Mouse (Mus musculus) lung, adult 18-20 months (tissue): ENCODE results near the gene Klf3.

Source experiments
- DNase-seq, 2 experiments: peaks; one replicate each; pipeline ENCODE4 v3.0.0; 2022; ENCODE audit warnings: mixed read lengths in 2 of 2

Klf3 gene

DNA sequence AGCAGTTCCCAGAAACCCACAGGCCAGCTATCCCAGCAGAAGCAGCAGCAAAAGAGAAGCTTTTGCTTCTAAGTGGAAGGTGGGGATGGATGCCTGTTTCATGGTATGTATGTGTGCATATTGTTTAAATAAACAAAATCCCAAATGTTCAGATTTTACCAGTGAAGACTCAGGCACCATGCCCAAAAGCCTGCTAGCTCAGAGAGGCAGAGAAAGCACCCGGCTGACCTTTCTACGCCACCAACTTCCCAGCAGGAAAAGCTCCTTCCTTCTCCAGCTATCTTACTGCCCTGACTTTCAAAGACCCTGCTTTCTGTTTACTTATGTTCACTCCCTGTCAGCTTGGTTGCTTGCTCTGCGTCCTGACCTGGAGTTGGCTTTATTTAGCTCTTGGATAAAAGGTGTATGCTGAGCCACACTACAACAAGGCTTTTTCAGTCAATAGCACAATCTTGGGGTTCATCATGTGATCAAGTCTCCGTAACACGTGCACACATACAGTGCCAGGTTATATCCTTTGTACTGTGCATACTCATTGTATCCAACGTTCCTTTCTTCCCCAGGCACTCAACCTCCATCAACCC lies 35.9 kb downstream of the Klf3 start:
- no peak for DNase-seq

DNA sequence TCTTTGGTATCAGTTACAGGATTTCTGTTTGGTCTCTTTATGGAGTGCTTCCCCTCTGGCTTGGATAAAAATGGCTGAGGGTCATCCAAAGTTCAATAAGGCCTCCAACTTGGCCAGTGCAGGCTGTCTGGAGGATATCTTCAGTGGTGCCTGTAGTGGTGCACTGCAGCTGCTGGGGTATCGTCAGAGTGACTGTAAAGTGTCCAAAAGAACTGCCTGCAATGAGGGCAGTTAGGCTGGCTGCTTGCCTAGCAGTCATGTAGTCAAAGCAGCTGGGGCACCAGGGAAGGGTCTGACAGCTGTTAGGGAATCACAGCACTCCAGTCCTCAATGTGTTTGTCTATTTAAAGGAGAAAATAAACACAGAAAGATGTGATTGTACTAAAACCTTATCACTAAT lies 36.9 kb downstream of the Klf3 start:
- no peak for DNase-seq

GRCm38 (mm10) chr5:64844622-64845021 lies 41.4 kb downstream of the Klf3 start:
- DNase-seq, result no peak

- no peak for DNase-seq
Observed at GRCm38 (mm10) chr5:64847305-64847704, 44.1 kb downstream of the Klf3 start.

DNA sequence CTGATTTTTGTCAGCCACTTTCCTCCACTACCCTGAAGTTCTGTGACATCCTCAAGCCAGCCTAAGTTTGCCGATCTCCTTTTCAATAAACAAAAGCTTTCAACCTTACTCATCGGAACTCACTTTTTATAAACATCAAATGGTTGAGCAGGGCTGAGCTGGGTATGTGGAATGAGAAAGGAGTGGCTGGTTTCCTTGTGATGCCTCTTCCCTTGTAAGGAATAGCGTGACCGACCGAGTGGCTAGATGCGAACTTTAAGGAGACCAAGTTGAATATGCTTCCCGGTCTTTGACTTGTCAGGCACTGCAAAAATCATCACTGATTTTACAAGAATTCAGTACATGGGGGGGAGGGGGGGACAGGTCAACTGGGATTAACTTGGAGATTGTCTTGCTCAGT lies 46.7 kb downstream of the Klf3 start:
- no peak for DNase-seq

GRCm38 (mm10) chr5:64852656-64853398 lies 49.6 kb downstream of the Klf3 start:
- DNase-seq, result no peak

GRCm38 (mm10) chr5:64853421-64853820 lies 50.2 kb downstream of the Klf3 start:
- no peak for DNase-seq

- DNase-seq, result no peak
Observed at GRCm38 (mm10) chr5:64855199-64855598, 52.0 kb downstream of the Klf3 start.

DNA sequence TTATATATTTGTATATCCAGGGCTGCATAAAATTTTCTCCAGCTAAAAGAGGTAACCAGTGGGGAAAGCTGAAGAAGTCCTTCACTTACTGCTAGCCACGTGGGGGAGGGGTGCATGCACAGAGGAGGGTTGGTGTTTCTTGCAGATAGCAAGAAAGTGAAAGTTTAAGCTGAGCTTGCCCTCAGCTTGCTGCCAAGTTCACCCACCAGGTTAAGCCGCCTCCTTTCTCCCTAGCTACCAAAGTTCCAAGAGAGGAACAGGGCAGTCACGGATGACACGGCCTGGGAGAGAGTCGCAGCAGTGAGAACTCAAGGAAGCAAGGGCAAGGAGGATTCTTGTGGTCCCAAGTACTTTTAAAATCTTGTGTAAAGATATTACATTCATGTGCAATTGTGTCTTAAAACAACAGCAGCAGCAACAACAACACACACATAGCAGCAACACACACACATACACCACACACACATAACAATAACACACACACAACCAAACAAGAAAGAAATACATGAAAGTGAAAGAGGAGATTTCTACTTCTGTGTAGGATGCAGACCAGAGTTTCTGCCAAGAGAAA lies 57.8 kb downstream of the Klf3 start:
- DNase-seq, result peak in 1 of 2 experiments; percentile 34

- DNase-seq, result peak; percentile 77 to 87
Observed at GRCm38 (mm10) chr5:64861471-64862199, 58.4 kb downstream of the Klf3 start.

GRCm38 (mm10) chr5:64862269-64862668 lies 59.1 kb downstream of the Klf3 start:
- DNase-seq, result no peak

GRCm38 (mm10) chr5:64864699-64865108 lies 61.5 kb downstream of the Klf3 start:
- DNase-seq, result peak; percentile 86 to 89

DNA sequence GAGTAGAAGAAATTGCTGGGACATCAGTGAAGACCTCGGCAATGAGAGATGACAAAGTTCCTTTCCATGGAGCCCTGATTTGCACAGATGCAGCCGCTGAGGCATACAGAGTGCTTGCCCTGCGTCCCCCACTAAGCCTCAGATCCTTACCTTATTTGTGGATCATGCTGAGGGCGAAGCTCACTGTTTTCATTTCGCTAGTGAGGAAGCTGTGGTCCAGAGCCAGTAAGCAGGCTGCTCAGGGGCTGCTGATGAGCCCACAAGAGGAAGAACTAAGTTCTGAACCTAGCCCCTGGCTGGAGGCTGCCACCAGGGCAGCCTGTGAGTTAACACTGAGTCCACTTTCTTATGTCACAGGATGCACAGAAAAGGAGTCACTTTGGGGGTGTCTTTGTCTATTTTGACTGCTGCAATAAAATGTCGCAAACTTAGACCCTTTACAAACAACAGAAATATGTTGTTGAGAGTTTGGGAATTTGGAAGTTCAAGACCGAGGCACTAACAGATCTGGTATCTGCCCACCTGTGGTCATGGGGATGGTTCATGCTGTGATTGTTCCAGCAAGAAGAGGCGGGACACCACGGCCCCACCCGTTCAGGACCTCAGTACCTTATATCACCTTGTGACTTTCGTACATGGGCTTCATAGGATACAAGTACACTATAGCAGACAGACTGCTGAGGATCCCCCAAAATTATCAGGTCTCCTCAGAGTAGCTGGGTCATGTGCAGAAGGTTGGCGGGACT lies 62.2 kb downstream of the Klf3 start:
- no peak for DNase-seq

GRCm38 (mm10) chr5:64866331-64867050 lies 63.3 kb downstream of the Klf3 start:
- DNase-seq, result peak; percentile 80 to 87

DNA sequence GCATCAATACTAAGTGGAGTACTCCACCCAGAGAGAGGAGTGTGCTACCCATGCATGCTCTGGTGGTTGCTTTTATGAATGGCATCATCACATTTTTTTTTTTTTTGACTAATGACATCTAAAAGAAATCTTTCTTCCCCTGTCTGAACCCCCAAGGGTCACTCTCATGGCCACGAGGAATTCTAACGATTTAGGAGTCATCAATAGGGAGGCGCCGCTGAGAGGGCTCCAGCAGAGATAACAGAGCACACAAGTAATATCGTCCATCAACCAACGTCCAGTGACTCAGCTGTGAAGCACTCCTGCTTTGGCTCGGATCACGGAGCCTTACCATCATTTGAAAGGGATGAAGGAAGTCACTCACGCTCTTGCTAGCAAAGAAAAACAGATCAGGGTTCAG lies 63.9 kb downstream of the Klf3 start:
- no peak for DNase-seq

DNA sequence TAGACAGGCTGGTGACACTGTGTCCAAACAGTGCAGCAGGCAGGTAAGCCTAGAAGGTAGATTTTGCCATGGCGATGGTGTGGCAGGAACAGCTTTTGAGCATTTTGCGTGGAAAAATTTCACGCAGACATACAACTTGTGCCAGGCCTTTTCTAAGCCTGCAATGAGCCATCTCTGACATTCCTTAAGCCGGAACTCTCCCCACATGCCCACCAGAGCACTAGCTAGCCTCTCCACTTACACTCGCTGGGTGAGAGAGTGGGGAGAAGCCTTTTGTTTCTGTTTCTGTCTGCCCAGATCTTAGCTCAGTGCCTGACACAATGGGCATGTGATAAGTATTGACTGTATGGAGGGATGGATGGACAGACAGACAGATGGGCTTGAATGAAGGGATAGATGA lies 64.4 kb downstream of the Klf3 start:
- no peak for DNase-seq

- no peak for DNase-seq
Observed at GRCm38 (mm10) chr5:64876086-64876830, 73.1 kb downstream of the Klf3 start.

DNA sequence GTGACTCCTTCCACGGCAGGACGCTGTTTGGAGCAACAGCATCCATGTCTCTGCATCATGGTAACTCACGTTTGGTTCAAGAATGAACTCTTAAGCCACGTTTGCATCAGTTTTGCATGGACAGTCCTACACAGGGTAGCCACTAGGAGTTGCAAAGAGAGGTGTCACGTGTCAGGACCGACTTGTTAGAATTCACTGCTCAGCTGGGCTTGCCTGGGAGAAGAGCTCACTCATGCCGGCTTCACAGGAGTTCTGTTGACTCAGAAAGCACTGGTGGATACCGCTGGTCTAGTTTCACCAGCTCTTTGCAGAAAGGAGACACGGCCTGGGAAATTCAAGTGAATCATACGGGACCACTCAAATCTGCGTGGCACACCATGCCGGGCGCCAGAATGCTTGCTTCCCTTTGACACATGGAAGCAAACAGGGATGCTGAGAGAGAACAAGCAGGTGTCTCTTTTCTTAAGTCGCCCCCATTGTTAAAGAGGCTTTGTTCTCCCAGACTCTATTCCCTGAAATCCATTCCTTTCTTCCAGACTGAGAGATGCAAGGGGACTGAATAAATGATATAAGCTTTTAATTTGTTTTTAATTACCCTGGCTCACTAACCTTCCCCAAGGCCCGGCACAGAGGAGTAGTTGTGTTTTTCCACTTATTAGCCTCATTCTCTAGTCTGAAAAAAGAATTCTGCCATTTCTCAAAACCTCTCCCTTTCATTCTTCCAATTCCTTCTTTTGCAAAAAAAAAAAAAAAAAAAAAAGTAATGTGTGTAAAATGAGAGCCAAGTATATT lies 74.2 kb downstream of the Klf3 start:
- DNase-seq, result no peak

GRCm38 (mm10) chr5:64878027-64878425 lies 74.8 kb downstream of the Klf3 start:
- peak; percentile 67 for DNase-seq

DNA sequence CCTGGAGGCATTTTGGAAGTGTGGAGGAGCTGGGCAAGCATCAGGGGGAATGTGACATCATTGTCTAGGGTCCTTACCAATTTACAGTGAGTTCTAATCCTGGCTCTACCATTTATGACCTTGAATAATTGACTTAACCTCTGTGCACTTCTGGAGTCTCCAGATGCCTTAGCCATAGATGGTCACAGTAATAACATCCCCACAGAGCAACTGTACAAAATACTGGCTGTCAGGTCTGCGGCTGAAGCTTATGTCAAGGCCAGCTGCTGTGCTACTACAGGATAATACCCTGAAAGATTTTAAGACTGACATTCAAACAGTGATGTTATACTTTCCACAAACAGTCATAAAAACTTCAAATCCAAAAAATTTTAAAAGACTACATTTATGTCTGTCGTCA lies 75.3 kb downstream of the Klf3 start:
- no peak for DNase-seq

DNA sequence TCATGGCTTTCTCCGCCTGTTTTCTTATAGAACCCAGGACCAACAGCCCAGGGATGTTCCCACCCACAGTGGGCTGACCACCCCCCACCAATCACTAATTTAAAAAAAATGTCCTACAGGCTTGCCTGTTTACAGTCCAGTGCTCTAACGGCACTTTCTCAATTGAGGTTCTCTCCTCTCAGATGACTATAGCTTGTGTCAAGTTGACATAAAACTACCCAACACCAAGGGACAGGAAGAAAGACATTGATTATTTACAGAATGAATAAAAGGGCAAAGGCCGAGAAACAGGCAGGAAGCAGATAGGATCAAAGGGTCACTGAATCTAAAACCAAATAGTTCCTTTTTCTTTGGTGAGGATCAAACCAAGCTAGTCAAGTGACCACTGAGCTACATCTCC lies 76.1 kb downstream of the Klf3 start:
- no peak for DNase-seq
